Mouse (Mus musculus) cortical plate, adult 2 months (tissue): Measurements from ENCODE around the gene Drap1. TPM values are rescaled to one million over a fixed set of nuclear protein-coding genes. Genes with fewer than 3 reads are reported as not detected.
A peak's percentile ranks its signal among the peaks of the same experiment; 100 is the strongest.

Source experiments
- H3K27ac ChIP-seq: fragments of 200-500 bp; 2 replicates; pipeline ENCODE4 v1.5.1; 2012; ENCODE audit warnings: low read length, control low read depth, inconsistent platforms; ENCODE audit not compliant: insufficient read depth
- H3K4me1 ChIP-seq: fragments of 200-500 bp; 2 replicates; pipeline ENCODE4 v1.6.1; 2011; ENCODE audit warnings: low read length; ENCODE audit not compliant: control insufficient read depth, insufficient read depth
- H3K4me3 ChIP-seq: fragments of 200-500 bp; 2 replicates; pipeline ENCODE4 v1.5.1; 2011; ENCODE audit warnings: mild to moderate bottlenecking, low read length, control low read depth; ENCODE audit not compliant: insufficient read depth
- CTCF ChIP-seq: fragments of 200-500 bp; IDR thresholded peaks from 2 replicates; pipeline ENCODE4 v1.5.1; 2011; ENCODE audit warnings: mild to moderate bottlenecking, control low read depth, low read length; ENCODE audit not compliant: insufficient read depth; ENCODE audit errors: extremely low read depth
- POLR2A ChIP-seq: fragments of 200-500 bp; IDR thresholded peaks from 2 replicates; pipeline ENCODE4 v1.6.1; 2011; ENCODE audit warnings: mild to moderate bottlenecking, low read length, control low read depth; ENCODE audit not compliant: insufficient read depth; ENCODE audit errors: extremely low read depth
- polyA plus RNA-seq: library from polyadenylated mRNA; depleted of rRNA; stranded (reverse); fragments of >200 nt; gene quantifications from 2 replicates; pipeline ENCODE4 v1.2.3, GENCODE M21; 2012

Gene Drap1
- polyA plus RNA-seq, 1 experiment = 285 TPM

DNA sequence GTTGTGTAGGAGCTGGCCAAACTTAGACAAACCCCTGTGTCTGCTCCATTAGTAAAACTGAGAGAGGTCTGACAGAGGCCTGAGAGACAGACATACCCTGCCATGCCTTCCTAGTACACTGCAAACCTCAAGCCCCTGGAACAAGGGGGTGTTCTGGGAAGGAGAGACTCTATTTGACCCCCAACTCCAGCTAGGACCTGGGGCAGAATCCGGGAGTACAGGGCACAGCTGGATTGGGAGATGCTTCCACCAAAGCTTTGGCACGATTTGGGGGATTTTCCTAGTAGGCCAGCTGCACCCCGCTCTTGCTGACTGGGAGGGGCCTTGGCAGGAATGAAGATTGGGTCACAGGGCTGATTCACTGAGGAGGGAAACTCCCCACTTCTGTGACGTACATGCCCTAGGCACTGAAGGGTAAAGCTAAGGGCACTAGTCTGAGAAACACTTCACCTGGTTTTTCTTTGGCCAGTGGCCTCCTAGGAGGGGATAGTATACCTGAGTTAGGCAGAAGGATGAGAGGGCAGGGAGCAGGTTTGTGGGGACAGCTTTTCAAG is 7.2 kb upstream of the Drap1 start:
- no peak overlapping the region for H3K4me3 ChIP-seq
- no peaks in the 10 kb centered on the region for H3K4me1 ChIP-seq
- TF ChIP-seq CTCF (no peak), POLR2A (no peak)
- no peak overlapping the region for H3K27ac ChIP-seq

DNA sequence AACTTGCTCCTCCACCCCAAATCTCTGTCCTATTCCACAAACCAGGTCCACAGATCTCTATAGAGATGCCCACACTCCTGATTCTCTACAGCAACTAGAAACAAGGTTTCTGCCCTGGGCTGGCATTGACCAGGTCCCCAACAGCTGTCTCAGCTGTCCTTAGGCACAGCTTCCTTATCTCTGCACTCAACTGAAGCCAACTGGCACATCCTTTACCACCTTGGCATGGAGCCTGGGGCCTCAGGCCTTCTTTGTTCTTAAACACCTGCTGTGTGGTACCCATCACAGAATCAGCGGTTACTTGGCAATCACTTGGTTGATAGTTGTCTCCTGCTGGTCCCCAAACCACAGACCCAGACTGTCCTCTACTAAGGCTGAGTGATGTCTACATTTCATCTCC is 5.6 kb upstream of the Drap1 start:
- no peak overlapping the region for H3K27ac ChIP-seq
- no peak overlapping the region for H3K4me3 ChIP-seq
- TF ChIP-seq CTCF = no peak
- peaks cover 3% of the 10 kb centered on the region; the same call in 1 of the 2 replicates for H3K4me1 ChIP-seq

DNA sequence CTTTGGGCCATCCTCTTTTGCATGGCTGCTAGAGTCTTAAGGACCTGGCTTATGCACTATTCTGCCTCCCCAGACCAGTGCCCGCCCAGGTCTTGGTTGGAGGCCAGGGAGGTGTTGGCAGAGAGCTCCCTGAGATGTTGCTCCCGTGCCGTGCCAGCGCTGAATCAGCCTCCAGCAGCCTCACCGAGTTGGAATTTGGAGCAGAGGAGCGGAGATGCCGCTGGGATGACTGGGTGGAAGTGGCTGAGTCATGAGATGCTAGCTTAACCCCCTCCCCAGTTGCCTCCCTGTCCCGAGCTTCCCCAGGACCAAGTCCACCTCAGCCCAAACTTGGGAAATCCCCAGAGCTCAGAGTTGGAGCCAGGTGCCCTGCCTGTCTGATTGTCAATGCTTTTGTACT is 5.0 kb upstream of the Drap1 start:
- Histone ChIP-seq H3K4me3 (no peak overlapping the region), H3K4me1 (peaks cover 3% of the 10 kb centered on the region; the same call in 1 of the 2 replicates), H3K27ac (no peak overlapping the region)
- TF ChIP-seq POLR2A = no peak
- no peak for TF ChIP-seq CTCF

DNA sequence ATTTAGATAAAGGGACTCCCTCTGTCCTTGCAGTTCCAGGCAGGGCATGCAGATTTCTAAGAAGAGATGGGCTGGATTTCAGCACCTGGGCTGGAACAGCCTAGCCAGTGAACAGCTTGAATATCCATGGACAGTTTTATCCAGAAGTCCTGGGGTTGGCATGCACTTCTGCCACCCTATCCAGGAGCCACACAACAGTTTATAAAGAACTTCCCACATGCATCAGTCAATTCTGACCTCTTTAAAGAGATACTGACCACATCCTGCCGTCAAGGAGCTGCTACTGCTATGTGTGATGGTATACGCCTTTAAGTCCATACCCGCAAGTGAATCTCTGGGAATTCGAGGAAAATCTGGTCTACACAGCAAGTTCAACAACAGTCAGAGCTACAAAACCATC is 4.4 kb upstream of the Drap1 start:
- no peak overlapping the region for H3K27ac ChIP-seq
- no peak for TF ChIP-seq POLR2A
- TF ChIP-seq CTCF = no peak
- H3K4me1 ChIP-seq = peaks cover 3% of the 10 kb centered on the region; the same call in 1 of the 2 replicates
- H3K4me3 ChIP-seq = no peak overlapping the region

DNA sequence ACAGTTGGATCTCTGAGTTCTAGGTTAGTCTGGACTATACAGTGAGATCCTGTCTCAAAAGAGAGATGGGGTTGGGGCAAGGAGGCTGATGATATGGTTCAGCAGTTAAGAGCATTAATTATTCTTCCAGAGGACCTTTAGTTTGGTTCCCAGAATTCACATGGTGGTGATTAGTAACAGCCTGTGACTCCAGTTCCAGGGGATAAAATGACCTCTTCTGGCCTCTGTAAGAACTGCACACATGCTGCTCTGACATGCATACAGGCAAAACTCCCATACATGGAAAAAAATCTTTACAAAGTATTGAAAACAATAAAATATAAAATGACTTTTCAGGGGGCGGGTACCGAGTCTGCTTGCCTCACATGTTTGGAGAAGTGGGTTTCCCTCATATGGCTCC is 3.3 kb upstream of the Drap1 start:
- TF ChIP-seq CTCF (peak; percentile 34; the same call in 1 of the 2 replicates), POLR2A (no peak)
- H3K4me1 ChIP-seq = peaks cover 6% of the 10 kb centered on the region
- no peak overlapping the region for H3K27ac ChIP-seq
- no peak overlapping the region for H3K4me3 ChIP-seq

DNA sequence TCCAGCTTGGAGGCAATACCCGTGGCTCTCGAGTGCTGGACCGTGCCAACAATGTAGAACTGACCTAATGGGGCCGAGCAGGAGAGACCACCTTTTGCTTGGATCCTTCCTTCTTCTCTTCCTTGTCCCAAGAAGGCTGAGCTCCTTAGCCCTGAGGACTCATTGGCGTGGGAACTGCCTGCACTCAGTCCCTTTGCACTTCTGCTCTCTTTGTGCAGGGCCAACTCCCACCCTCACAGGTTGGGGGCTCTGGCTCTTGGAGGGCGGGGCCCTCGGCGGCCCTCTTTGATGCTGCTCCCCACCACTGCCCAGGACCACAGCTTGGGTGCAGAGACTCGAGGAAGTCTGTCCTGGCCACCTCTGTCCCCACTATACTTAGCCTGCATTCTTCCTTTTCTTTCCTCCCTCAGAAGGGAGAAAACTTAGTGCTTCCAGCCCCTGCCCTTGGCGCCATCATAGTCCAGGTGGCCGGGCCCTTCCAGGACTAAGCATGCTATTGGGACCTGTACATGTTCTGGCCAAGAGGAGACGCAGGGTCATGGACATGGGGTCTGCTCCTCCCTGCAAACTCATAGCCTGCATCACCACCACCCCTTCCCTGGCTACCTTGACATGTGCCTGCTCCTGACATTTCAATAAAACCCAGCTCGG is 2.0 kb upstream of the Drap1 start:
- TF ChIP-seq CTCF (no peak), POLR2A (no peak)
- Histone ChIP-seq H3K27ac (no peak overlapping the region), H3K4me1 (peaks cover 6% of the 10 kb centered on the region), H3K4me3 (no peak overlapping the region)

DNA sequence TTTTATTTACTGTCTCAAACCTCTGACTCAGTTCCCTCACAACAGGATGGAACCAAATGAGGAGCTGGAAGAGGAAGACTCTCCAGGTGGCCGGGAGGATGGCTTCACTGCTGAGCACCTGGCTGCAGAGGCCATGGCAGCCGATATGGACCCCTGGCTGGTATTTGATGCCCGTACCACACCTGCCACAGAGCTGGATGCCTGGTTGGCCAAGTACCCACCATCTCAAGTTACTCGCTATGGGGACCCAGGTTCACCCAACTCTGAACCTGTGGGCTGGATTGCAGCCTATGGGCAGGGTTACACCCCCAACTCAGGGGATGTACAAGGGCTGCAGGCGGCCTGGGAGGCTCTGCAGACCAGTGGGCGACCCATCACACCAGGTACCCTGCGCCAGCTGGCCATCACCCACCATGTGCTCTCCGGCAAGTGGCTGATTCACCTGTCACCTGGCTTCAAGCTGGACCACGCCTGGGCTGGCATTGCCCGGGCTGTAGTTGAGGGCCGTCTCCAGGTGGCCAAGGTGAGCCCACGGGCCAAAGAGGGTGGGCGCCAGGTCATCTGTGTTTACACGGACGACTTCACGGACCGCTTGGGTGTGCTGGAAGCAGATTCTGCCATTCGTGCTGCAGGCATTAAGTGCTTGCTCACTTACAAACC is 1.3 kb upstream of the Drap1 start:
- TF ChIP-seq CTCF (no peak), POLR2A (no peak)
- H3K27ac ChIP-seq = no peak overlapping the region
- peak overlapping the region; percentile 89 for H3K4me3 ChIP-seq
- H3K4me1 ChIP-seq = peaks cover 6% of the 10 kb centered on the region

DNA sequence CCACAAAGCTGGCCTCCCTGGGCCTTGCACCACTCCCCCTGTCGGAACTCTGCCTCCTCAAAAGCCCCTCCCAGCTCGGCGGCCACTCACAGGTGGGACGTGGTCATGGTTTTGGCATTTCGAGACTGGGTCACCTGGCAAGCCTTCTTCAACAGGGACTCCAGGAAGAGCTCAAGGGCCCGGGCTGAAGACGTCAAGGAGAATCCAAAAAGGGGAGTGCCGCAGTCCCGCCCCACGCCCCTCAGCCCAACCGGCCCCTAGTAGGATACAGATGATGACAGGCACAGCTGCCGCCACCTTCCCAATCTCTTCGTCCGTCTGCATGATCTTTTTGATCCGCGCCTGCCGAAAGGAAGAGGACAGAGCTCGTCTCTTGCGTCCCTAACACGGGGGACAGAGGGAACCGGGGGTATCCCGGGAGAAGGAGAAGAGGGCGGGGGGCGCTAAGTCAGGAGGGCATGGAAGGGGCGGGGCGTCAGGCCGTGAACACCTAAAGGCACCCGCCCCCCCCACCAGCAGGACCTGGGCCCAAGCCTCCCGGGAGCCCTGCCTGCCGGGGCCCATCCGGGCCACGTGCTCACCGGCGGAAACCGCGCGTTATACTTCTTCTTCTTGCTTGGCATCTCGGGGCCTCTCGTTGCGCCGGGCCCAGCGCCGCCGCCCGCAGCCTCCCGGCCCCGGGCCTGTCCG is 542 bp downstream of the Drap1 start:
- Histone ChIP-seq H3K27ac (peak overlapping the region; percentile 62; the same call in 1 of the 2 replicates), H3K4me1 (peaks cover 6% of the 10 kb centered on the region), H3K4me3 (peak overlapping the region; percentile 89)
- TF ChIP-seq CTCF = no peak
- TF ChIP-seq POLR2A = no peak

DNA sequence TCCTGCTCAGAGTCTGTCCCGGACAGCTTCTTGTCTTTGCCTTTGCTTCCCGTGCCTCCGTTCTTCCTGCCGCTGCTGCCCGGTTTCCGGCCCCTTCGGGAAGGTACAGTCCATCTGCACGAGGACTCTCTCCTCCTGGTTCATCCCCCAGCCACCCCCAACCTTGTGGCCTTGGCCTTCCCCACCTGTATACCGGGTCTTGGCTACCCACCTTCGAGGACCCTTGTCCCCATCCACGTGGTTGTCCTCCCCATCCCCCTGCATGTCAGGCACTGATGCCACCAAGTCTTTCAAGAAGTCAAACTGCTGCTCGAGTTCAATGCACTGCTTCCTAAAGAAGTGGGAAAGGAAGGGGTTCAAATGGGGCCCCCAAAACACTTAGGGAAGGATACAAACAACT is 1.2 kb downstream of the Drap1 start:
- TF ChIP-seq POLR2A (no peak), CTCF (no peak)
- peaks cover 6% of the 10 kb centered on the region for H3K4me1 ChIP-seq
- no peak overlapping the region for H3K27ac ChIP-seq
- H3K4me3 ChIP-seq = peak overlapping the region; percentile 89
